Mouse (Mus musculus) heart, adult 2 months (tissue): ENCODE results near the gene Pou5f1.

Experiments used
- CTCF ChIP-seq: fragments of 200-600 bp; IDR thresholded peaks from 2 replicates; pipeline ENCODE4 v1.8.1; 2022; ENCODE audit warnings: antibody characterized with exemption, mild to moderate bottlenecking, moderate library complexity
- POLR2A ChIP-seq: fragments of 200-500 bp; IDR thresholded peaks from 2 replicates; pipeline ENCODE4 v1.6.1; 2011; ENCODE audit warnings: mild to moderate bottlenecking, low read depth, low read length, control low read depth; ENCODE audit not compliant: insufficient read depth

DNA sequence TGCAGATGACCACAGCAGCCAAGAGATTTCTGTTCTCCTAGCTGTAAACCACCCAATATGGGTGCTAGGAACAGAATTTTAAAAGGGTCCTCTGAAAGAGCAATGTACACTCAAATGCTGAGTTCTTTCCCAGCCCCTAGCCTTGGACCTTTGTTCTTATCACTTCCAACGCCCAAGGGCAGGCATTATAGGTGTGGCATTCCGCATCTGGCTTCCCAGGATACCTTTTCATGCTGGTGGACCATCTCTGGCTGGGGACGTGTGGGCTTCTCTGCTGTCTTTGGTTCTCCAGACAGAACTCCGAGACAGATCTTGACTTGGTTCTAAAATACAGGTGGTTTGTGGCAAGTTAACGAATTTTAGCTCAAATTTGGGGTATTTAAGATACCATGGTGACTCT lies 3.1 kb upstream of the Pou5f1 start:
- TF ChIP-seq CTCF (no peak), POLR2A (no peak)
